Mouse (Mus musculus) hindbrain, embryonic 11.5 days (tissue): ENCODE measurements around the gene Sf3b2. TPM values are rescaled to one million over a fixed set of nuclear protein-coding genes. Genes with fewer than 3 reads are reported as not detected.
"Not testable (repeated sequence)": the region's sequence is repeated elsewhere in the genome, so short reads cannot be mapped to it uniquely, and the experiment has no call there.

Experiments
- ATAC-seq: fragments of 200-750 bp; cut with Nextera tagmentation; 2 replicates; pipeline ENCODE4 v1.8.0; 2017; ENCODE audit warnings: mild to moderate bottlenecking, moderate TSS enrichment, moderate library complexity; ENCODE audit not compliant: low FRiP score
- DNase-seq: peaks from one replicate; pipeline ENCODE4 v3.0.0-alpha.2; 2015; ENCODE audit warnings: low spot score
- H3K27ac ChIP-seq: fragments of 300-500 bp; sonication (generic); 2 replicates; pipeline ENCODE4 v1.5.1; 2014; ENCODE audit warnings: mild to moderate bottlenecking, low read depth, low read length
- H3K27me3 ChIP-seq: fragments of 300-500 bp; sonication (generic); 2 replicates; pipeline ENCODE4 v1.6.1; 2014; ENCODE audit warnings: mild to moderate bottlenecking, low read length, moderate library complexity, mixed read lengths; ENCODE audit not compliant: control insufficient read depth, insufficient read depth
- H3K36me3 ChIP-seq: fragments of 300-500 bp; sonication (generic); 2 replicates; pipeline ENCODE4 v1.6.1; 2014; ENCODE audit warnings: mild to moderate bottlenecking, low read length, moderate library complexity, mixed read lengths; ENCODE audit not compliant: control insufficient read depth, insufficient read depth
- H3K4me1 ChIP-seq: fragments of 300-500 bp; sonication (generic); replicated peaks from 2 replicates; pipeline ENCODE4 v1.6.1; 2014; ENCODE audit warnings: low read length, mixed read lengths; ENCODE audit not compliant: control insufficient read depth, insufficient read depth
- H3K4me2 ChIP-seq: fragments of 300-500 bp; sonication (generic); replicated peaks from 2 replicates; pipeline ENCODE4 v1.6.1; 2014; ENCODE audit warnings: mild to moderate bottlenecking, low read depth, low read length
- H3K4me3 ChIP-seq: fragments of 300-500 bp; sonication (generic); 2 replicates; pipeline ENCODE4 v1.5.1; 2014; ENCODE audit warnings: low read depth, low read length
- H3K9ac ChIP-seq: fragments of 300-500 bp; sonication (generic); 2 replicates; pipeline ENCODE4 v1.6.1; 2014; ENCODE audit warnings: low read depth, low read length
- H3K9me3 ChIP-seq: fragments of 300-500 bp; sonication (generic); 2 replicates; pipeline ENCODE4 v1.6.1; 2016; ENCODE audit warnings: low read length; ENCODE audit not compliant: control insufficient read depth
- WGBS: fragments of 180-500 bp; shearing (Covaris S2); extraction: QIAGEN DNeasy Blood & Tissue Kit; methylation state at CpG from one replicate; pipeline ENCODE4 v1.1.7; 2014; 5-methylcytosine and 5-hydroxymethylcytosine counted together
- polyA plus RNA-seq: library from polyadenylated mRNA; unstranded; fragments of >200 nt; fragmentation: Nextera tagmentation; extraction: Ambion mirVana; gene quantifications from 2 replicates; pipeline ENCODE4 v1.2.1, GENCODE M21; 2014

The Sf3b2 gene
- polyA plus RNA-seq, 1 experiment from 2014 or later = 404 TPM

GRCm38 (mm10) chr19:5269392-5269791 lies 25.9 kb downstream of the Sf3b2 start:
- Histone ChIP-seq H3K4me3 (no peak overlapping the region), H3K27me3 (no peaks in the 10 kb centered on the region), H3K9me3 (no peaks in the 10 kb centered on the region), H3K9ac (no peak overlapping the region), H3K4me2 (no peak overlapping the region), H3K4me1 (peaks cover 12% of the 10 kb centered on the region), H3K36me3 (no peaks in the 10 kb centered on the region), H3K27ac (no peak overlapping the region)
- ATAC-seq (no peak), DNase-seq (no peak)
- WGBS = 88% methylated on average over 5 of the region's 5 CpGs

- WGBS = 88% methylated on average over 3 of the region's 3 CpGs
- H3K27me3 ChIP-seq = no peaks in the 10 kb centered on the region
Measured at GRCm38 (mm10) chr19:5268875-5269274, 26.4 kb downstream of the Sf3b2 start.

GRCm38 (mm10) chr19:5268017-5268416 lies 27.2 kb downstream of the Sf3b2 start:
- Histone ChIP-seq H3K27ac (no peak overlapping the region), H3K9ac (no peak overlapping the region), H3K4me3 (no peak overlapping the region), H3K9me3 (no peaks in the 10 kb centered on the region), H3K4me2 (no peak overlapping the region), H3K4me1 (peaks cover 10% of the 10 kb centered on the region), H3K27me3 (no peaks in the 10 kb centered on the region), H3K36me3 (no peaks in the 10 kb centered on the region)
- ATAC-seq (no peak), DNase-seq (no peak)

More at GRCm38 (mm10) chr19:5268875-5269274, 26.4 kb downstream of the Sf3b2 start:
- H3K27ac ChIP-seq = no peak overlapping the region
- no peaks in the 10 kb centered on the region for H3K36me3 ChIP-seq
- ATAC-seq = no peak
- DNase-seq = no peak
- H3K4me2 ChIP-seq = no peak overlapping the region
- H3K9me3 ChIP-seq = no peaks in the 10 kb centered on the region
- peaks cover 12% of the 10 kb centered on the region for H3K4me1 ChIP-seq
- H3K9ac ChIP-seq = no peak overlapping the region
- H3K4me3 ChIP-seq = no peak overlapping the region

GRCm38 (mm10) chr19:5267015-5267414 lies 28.2 kb downstream of the Sf3b2 start:
- no peaks in the 10 kb centered on the region for H3K9me3 ChIP-seq
- H3K36me3 ChIP-seq = no peaks in the 10 kb centered on the region
- H3K4me1 ChIP-seq = peaks cover 7% of the 10 kb centered on the region
- H3K27me3 ChIP-seq = no peaks in the 10 kb centered on the region
- no peak overlapping the region for H3K9ac ChIP-seq
- no peak overlapping the region for H3K4me2 ChIP-seq
- no peak overlapping the region for H3K4me3 ChIP-seq
- WGBS = 95% methylated on average over 5 of the region's 5 CpGs
- H3K27ac ChIP-seq = no peak overlapping the region
- ATAC-seq (no peak), DNase-seq (no peak)

GRCm38 (mm10) chr19:5257140-5257539 lies 38.1 kb downstream of the Sf3b2 start:
- H3K27me3 ChIP-seq = no peaks in the 10 kb centered on the region
- no peak overlapping the region for H3K27ac ChIP-seq
- no peak for DNase-seq
- H3K4me1 ChIP-seq = no peaks in the 10 kb centered on the region
- 64% methylated on average over 3 of the region's 3 CpGs for WGBS
- no peak overlapping the region for H3K9ac ChIP-seq
- no peaks in the 10 kb centered on the region for H3K9me3 ChIP-seq
- H3K36me3 ChIP-seq = no peaks in the 10 kb centered on the region
- no peak for ATAC-seq
- no peak overlapping the region for H3K4me3 ChIP-seq
- no peak overlapping the region for H3K4me2 ChIP-seq

- H3K9ac ChIP-seq, ATAC-seq, H3K4me2 ChIP-seq, H3K27me3 ChIP-seq, H3K9me3 ChIP-seq, H3K36me3 ChIP-seq, H3K4me3 ChIP-seq, H3K27ac ChIP-seq, H3K4me1 ChIP-seq, DNase-seq: not testable (repeated sequence)
- WGBS = 100% methylated on average over 1 of the region's 1 CpGs
Measured at GRCm38 (mm10) chr19:5236981-5237380, 58.3 kb downstream of the Sf3b2 start.

- 90% methylated on average over 4 of the region's 4 CpGs for WGBS
- H3K27ac ChIP-seq = no peak overlapping the region
- H3K4me1 ChIP-seq = no peaks in the 10 kb centered on the region
- no peak overlapping the region for H3K9ac ChIP-seq
- DNase-seq (no peak), ATAC-seq (no peak)
- H3K4me3 ChIP-seq = no peak overlapping the region
- H3K4me2 ChIP-seq = no peak overlapping the region
- H3K27me3 ChIP-seq = no peaks in the 10 kb centered on the region
- no peaks in the 10 kb centered on the region for H3K9me3 ChIP-seq
- H3K36me3 ChIP-seq = no peaks in the 10 kb centered on the region
Measured at GRCm38 (mm10) chr19:5232696-5233095, 62.6 kb downstream of the Sf3b2 start.

GRCm38 (mm10) chr19:5230110-5230509 lies 65.1 kb downstream of the Sf3b2 start:
- no peak overlapping the region for H3K4me3 ChIP-seq
- no peaks in the 10 kb centered on the region for H3K4me1 ChIP-seq
- ATAC-seq = no peak
- 85% methylated on average over 2 of the region's 2 CpGs for WGBS
- no peak overlapping the region for H3K4me2 ChIP-seq
- H3K27me3 ChIP-seq = no peaks in the 10 kb centered on the region
- no peak for DNase-seq
- no peaks in the 10 kb centered on the region for H3K9me3 ChIP-seq
- no peak overlapping the region for H3K27ac ChIP-seq
- no peaks in the 10 kb centered on the region for H3K36me3 ChIP-seq
- no peak overlapping the region for H3K9ac ChIP-seq

GRCm38 (mm10) chr19:5224624-5225023 lies 70.6 kb downstream of the Sf3b2 start:
- WGBS = 56% methylated on average over 2 of the region's 2 CpGs
- no peaks in the 10 kb centered on the region for H3K36me3 ChIP-seq
- H3K27me3 ChIP-seq = no peaks in the 10 kb centered on the region
- no peaks in the 10 kb centered on the region for H3K9me3 ChIP-seq
- H3K27ac ChIP-seq = no peak overlapping the region
- H3K4me2 ChIP-seq = no peak overlapping the region
- H3K9ac ChIP-seq = no peak overlapping the region
- DNase-seq (no peak), ATAC-seq (no peak)
- no peak overlapping the region for H3K4me3 ChIP-seq
- H3K4me1 ChIP-seq = no peaks in the 10 kb centered on the region
